Mouse (Mus musculus) neural tube, embryonic 14.5 days (tissue): ENCODE data around the gene Mrpl24. TPM values are rescaled to one million over a fixed set of nuclear protein-coding genes. Genes with fewer than 3 reads are reported as not detected.
A peak's percentile ranks its signal among the peaks of the same experiment; 100 is the strongest.
"Not testable (repeated sequence)": the region's sequence is repeated elsewhere in the genome, so short reads cannot be mapped to it uniquely, and the experiment has no call there.

Experiments
- ATAC-seq: fragments of 200-750 bp; cut with Nextera tagmentation; 2 replicates; pipeline ENCODE4 v1.8.0; 2017; ENCODE audit warnings: low read depth, mild to moderate bottlenecking, moderate TSS enrichment, moderate library complexity
- H3K27ac ChIP-seq: fragments of 300-500 bp; sonication (generic); 2 replicates; pipeline ENCODE4 v1.5.1; 2014; ENCODE audit warnings: low read depth, mild to moderate bottlenecking, control low read depth, low read length, moderate library complexity, mixed read lengths
- H3K27me3 ChIP-seq: fragments of 300-500 bp; sonication (generic); 2 replicates; pipeline ENCODE4 v1.6.1; 2014; ENCODE audit warnings: low read length; ENCODE audit not compliant: control insufficient read depth, insufficient read depth
- H3K36me3 ChIP-seq: fragments of 300-500 bp; sonication (generic); 2 replicates; pipeline ENCODE4 v1.6.1; 2014; ENCODE audit warnings: low read length, mixed read lengths; ENCODE audit not compliant: control insufficient read depth, insufficient read depth
- H3K4me1 ChIP-seq: fragments of 300-500 bp; sonication (generic); 2 replicates; pipeline ENCODE4 v1.6.1; 2014; ENCODE audit warnings: low read length; ENCODE audit not compliant: control insufficient read depth, insufficient read depth
- H3K4me2 ChIP-seq: fragments of 300-500 bp; sonication (generic); 2 replicates; pipeline ENCODE4 v1.6.1; 2014; ENCODE audit warnings: mild to moderate bottlenecking, low read depth, low read length, control low read depth
- H3K4me3 ChIP-seq: fragments of 300-500 bp; sonication (generic); 2 replicates; pipeline ENCODE4 v1.5.1; 2014; ENCODE audit warnings: low read depth, low read length, control low read depth, mixed read lengths
- H3K9ac ChIP-seq: fragments of 300-500 bp; sonication (generic); replicated peaks from 2 replicates; pipeline ENCODE4 v1.6.1; 2014; ENCODE audit warnings: low read depth, mild to moderate bottlenecking, control low read depth, low read length, mixed read lengths
- H3K9me3 ChIP-seq: fragments of 300-500 bp; sonication (generic); 2 replicates; pipeline ENCODE4 v1.6.1; 2016; ENCODE audit warnings: low read length; ENCODE audit not compliant: control insufficient read depth
- WGBS: fragments of 180-500 bp; shearing (Covaris S2); extraction: QIAGEN DNeasy Blood & Tissue Kit; methylation state at CpG from one replicate; pipeline ENCODE4 v1.1.7; 2014; 5-methylcytosine and 5-hydroxymethylcytosine counted together
- polyA plus RNA-seq: library from polyadenylated mRNA; unstranded; fragments of >200 nt; fragmentation: Nextera tagmentation; extraction: Ambion mirVana; gene quantifications from 2 replicates; pipeline ENCODE4 v1.2.1, GENCODE M21; 2014

Mrpl24 gene
- polyA plus RNA-seq, 1 experiment from 2014 or later = 53.5 TPM

DNA sequence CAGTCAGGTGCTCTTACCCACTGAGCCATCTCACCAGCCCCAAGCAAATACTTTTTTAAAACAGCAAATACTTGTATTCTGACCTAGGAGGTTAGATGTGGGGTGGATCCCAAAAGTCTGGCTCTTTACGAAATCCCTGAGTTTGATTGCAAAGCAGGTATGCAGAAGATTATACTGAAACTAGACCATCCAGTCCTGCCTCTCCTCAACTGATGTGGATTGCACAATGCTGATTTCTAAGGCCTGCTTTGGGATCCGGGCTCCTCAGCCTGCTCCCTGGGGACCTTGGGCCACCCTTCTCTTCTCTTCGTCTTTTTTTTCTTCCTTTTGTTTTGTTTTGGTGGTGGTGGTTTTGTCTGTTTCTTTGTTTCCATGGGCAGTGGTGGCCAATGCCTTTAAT, 27.8 kb upstream of the Mrpl24 start:
- H3K4me2 ChIP-seq = no peak overlapping the region
- H3K9ac ChIP-seq = no peak overlapping the region
- H3K27ac ChIP-seq = no peak overlapping the region
- H3K9me3 ChIP-seq = no peaks in the 10 kb centered on the region
- no peaks in the 10 kb centered on the region for H3K4me1 ChIP-seq
- no peak overlapping the region for H3K4me3 ChIP-seq
- H3K27me3 ChIP-seq = no peaks in the 10 kb centered on the region
- ATAC-seq = no peak
- 62% methylated on average over 3 of the region's 3 CpGs for WGBS
- H3K36me3 ChIP-seq = no peaks in the 10 kb centered on the region

DNA sequence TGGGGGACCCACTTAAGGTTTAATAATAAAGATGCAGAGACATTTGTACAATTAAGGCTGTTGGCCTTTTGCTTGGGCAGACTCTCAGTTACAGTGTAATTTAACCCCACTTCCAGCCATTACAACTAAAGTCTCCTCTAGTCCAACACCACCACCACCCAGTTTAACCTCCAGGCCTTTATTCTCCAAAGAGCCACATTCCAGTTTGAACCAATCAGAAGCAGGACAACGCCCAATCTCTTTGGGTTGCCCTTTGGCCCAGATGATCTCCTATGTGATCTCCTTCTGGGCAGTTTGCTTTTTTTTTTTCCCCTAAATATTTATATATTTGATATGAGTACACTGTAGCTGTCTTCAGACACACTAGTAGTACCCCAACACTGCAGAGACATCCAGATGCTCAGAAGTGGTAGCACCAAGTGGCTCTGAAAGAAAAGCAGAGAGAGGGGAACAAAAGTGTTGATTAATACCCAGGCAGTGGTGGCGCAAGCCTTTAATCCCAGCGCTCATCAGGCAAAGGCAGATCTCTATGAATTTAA, 25.9 kb upstream of the Mrpl24 start:
- Histone ChIP-seq H3K9me3 (no peaks in the 10 kb centered on the region), H3K27me3 (no peaks in the 10 kb centered on the region), H3K4me2 (no peak overlapping the region), H3K36me3 (no peaks in the 10 kb centered on the region), H3K27ac (no peak overlapping the region), H3K4me3 (no peak overlapping the region), H3K4me1 (no peaks in the 10 kb centered on the region), H3K9ac (no peak overlapping the region)
- WGBS = 78% methylated on average over 3 of the region's 3 CpGs
- no peak for ATAC-seq

DNA sequence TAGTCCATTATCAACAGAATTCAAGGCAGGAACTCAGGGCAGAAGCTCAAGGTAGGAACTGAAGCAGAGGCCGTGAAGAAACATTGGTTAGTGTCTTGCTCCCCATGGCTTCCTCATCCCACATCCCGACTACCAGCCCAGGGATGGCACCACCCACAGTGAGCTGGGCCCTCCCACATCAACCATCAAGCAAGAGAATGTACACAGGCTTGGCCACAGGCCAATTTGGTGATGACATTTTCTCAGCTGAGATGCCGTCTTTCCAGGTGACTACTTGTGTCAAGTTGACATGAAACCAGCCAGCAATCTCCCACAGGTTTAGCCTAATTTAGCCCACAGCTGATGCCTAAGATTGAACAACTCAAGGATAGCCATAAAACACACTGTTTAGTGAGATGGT, 20.0 kb upstream of the Mrpl24 start:
- Histone ChIP-seq H3K36me3 (no peaks in the 10 kb centered on the region), H3K27ac (no peak overlapping the region), H3K4me1 (no peaks in the 10 kb centered on the region), H3K4me2 (no peak overlapping the region), H3K9ac (no peak overlapping the region), H3K4me3 (no peak overlapping the region), H3K27me3 (no peaks in the 10 kb centered on the region), H3K9me3 (no peaks in the 10 kb centered on the region)
- no peak for ATAC-seq
- 68% methylated on average over 3 of the region's 3 CpGs for WGBS

DNA sequence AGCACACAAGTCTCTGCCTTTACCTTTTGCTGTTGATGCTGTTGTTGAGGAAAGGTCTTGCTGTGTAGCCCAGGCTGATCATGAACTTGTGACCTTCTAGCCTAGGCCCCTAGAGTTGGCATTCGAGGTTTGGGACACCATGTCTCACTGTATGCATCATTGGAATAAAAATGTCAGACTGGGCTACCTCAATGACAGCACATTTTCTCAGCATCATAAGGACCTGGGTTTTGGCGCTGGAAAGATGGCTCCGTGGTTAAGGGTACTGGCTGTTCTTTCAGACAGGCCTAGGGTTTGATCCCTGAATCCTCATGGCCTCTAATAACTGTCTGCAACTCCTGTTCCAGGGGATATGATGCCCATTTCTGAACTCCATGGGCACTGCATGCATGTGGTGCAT, 19.5 kb upstream of the Mrpl24 start:
- Histone ChIP-seq H3K27me3 (no peaks in the 10 kb centered on the region), H3K4me1 (no peaks in the 10 kb centered on the region), H3K27ac (no peak overlapping the region), H3K9ac (no peak overlapping the region), H3K4me2 (no peak overlapping the region), H3K4me3 (no peak overlapping the region), H3K9me3 (no peaks in the 10 kb centered on the region), H3K36me3 (no peaks in the 10 kb centered on the region)
- ATAC-seq = no peak
- 82% methylated on average over 3 of the region's 3 CpGs for WGBS

DNA sequence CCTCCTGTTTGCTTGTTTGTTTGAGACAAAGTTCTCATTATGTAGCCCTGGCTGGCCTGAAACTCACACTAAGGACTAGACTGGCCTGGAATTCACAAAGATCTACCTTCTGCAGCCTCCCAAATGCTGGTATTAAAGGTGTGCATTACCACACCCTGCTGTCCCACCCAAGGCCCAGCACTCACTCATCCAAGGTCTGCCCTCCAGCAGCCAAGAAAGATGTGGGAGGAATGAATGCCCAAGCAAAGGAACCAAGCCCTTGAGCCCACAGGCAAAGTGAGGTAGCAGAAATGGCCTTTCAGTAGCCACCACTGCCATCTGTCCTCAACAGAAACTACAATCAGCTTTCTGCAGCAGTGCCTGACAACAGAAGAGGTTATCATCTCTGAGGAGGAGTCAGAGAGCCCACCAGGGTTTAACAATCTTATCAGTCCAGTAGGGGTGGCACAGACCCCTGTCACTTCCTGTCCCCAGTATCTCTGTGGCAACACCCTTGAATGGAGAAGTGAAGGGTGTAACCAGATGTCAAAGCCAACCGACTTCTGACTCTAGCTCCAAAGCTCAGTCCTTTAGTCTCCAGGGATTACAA, 18.2 kb upstream of the Mrpl24 start:
- Histone ChIP-seq H3K27me3 (no peaks in the 10 kb centered on the region), H3K9ac (no peak overlapping the region), H3K4me1 (no peaks in the 10 kb centered on the region), H3K36me3 (no peaks in the 10 kb centered on the region), H3K27ac (no peak overlapping the region), H3K4me3 (no peak overlapping the region), H3K9me3 (no peaks in the 10 kb centered on the region), H3K4me2 (no peak overlapping the region)
- ATAC-seq = no peak
- WGBS = 68% methylated on average over 1 of the region's 1 CpGs

DNA sequence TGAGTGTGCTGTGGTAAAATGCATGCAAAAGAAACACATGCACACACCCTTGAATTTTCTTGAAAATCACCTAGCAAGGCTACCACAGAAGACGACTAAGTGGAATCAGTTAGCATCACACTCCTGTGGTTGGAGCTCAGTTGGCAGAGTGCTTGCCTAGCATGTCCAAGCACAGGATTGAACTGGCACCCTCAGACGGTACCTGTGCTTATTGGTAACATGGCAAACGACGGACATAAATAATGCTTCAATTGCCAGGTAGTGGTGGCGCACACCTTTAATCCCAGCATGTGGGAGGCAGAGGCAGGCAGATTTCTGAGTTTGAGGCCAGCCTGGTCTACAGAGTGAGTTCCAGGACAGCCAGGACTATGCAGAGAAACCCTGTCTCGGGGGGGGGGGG, 17.3 kb upstream of the Mrpl24 start:
- not testable (repeated sequence) for H3K4me2 ChIP-seq, H3K27ac ChIP-seq, H3K4me3 ChIP-seq, ATAC-seq, H3K36me3 ChIP-seq, H3K9me3 ChIP-seq, H3K9ac ChIP-seq, H3K27me3 ChIP-seq, H3K4me1 ChIP-seq
- 89% methylated on average over 5 of the region's 6 CpGs for WGBS

DNA sequence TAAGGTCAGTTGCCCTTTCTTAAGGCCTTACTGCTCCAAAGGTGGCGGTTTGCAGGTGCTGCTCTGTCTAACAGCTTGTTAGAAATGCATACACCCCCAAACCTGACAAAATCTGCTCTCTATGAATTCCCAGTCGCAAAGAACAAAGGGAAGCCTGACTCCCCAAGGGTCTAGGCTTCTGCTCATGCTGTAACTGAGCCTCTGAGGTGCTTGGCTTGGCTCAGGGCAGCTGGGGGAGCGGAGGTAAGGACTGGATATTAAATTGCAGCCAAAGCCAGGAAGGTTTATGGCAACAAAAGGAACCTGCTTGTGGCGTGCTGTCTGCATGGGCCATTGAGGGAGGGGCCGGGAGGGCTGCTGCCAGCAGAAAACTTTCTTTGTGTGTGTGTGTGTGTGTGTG, 15.5 kb upstream of the Mrpl24 start:
- Histone ChIP-seq H3K4me3 (no peak overlapping the region), H3K4me2 (no peak overlapping the region), H3K27me3 (peaks cover 3% of the 10 kb centered on the region; the same call in 1 of the 2 replicates), H3K9me3 (no peaks in the 10 kb centered on the region), H3K27ac (no peak overlapping the region), H3K36me3 (no peaks in the 10 kb centered on the region), H3K4me1 (peaks cover 15% of the 10 kb centered on the region), H3K9ac (no peak overlapping the region)
- no peak for ATAC-seq
- WGBS = 49% methylated on average over 5 of the region's 5 CpGs

DNA sequence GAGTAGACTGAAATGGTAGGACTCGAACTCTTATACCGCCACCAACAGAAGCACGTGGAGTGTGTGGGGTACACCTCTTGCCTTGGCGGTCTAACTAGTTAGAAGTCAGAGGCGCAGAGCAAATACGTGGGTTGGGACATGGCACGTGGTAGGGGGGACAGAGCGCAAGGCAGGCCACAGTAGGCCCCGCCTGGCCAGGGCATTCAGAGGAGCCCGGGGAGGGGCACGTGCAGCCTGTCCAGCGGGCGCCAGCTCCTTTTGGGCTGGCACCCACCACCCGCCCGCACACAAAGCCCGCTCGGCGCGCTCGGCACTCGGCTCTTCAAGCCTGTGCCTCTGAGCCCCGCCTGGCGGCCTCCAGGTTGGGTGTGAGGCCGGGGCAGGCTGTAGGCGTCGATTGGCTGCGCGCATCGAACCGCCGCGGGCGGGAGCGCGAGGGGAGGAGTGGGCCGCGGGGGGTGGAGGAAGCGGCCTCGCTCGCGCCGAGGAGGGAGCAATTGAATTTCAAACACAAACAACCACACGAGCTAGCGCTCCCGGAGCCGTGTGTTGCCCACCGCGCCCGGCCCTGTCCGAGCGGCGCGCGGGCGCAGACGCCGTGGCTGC, 13.3 kb upstream of the Mrpl24 start, which contains the start of gene Hdgf:
TSS of gene Hdgf (plus strand) at position 442 of the 606 bp plus-strand sequence.
- Histone ChIP-seq H3K27me3 (peaks cover 3% of the 10 kb centered on the region; the same call in 1 of the 2 replicates), H3K27ac (peak within 1 kb of the TSS; percentile 94), H3K9me3 (no peaks in the 10 kb centered on the region), H3K36me3 (no peaks in the 10 kb centered on the region), H3K4me1 (peaks cover 29% of the 10 kb centered on the region), H3K4me3 (peak within 1 kb of the TSS; percentile 94), H3K4me2 (peak within 1 kb of the TSS; percentile 95), H3K9ac (peak within 1 kb of the TSS; percentile 74)
- peak; percentile 96 for ATAC-seq
- under 1% methylated on average over 48 of the region's 57 CpGs for WGBS

DNA sequence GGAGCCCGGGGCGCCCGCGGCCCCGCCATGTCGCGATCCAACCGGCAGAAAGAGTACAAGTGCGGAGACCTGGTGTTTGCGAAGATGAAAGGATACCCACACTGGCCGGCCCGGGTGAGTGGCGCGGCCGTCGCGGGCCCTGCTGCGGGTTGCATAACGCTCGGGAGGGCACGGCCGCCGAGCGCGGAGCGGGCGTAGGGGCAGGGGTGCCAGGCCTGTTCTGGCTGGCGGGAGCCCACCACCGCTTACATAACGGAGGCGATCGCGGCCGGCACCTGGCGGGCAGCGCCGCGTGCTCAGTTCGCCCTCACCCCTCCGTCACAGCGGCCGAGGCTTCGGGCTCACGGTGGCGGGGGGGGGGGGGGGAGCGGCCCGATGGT, 12.7 kb upstream of the Mrpl24 start:
- H3K9me3 ChIP-seq = no peaks in the 10 kb centered on the region
- H3K36me3 ChIP-seq = no peaks in the 10 kb centered on the region
- H3K27me3 ChIP-seq = peaks cover 3% of the 10 kb centered on the region; the same call in 1 of the 2 replicates
- 0% methylated on average over 47 of the region's 47 CpGs for whole genome bisulfite sequencing
- peak overlapping the region; percentile 95 for H3K4me2 ChIP-seq
- peak overlapping the region; percentile 74 for H3K9ac ChIP-seq
- peak overlapping the region; percentile 94 for H3K4me3 ChIP-seq
- ATAC-seq = peak; percentile 32
- H3K4me1 ChIP-seq = peaks cover 29% of the 10 kb centered on the region
- H3K27ac ChIP-seq = peak overlapping the region; percentile 94
